Mouse (Mus musculus) gastrocnemius, postnatal 25 days (tissue): ENCODE measurements around the gene Prdm1. TPM values are rescaled to one million over a fixed set of nuclear protein-coding genes. Genes with fewer than 3 reads are reported as not detected.

ENCODE experiments used
- DNase-seq: peaks from one replicate; pipeline ENCODE4 v3.0.0; 2022
- total RNA-seq, 2 experiments: library from RNA; stranded (reverse); gene quantifications; 1 replicate in 1 of 2; 2 replicates in 1 of 2; pipeline ENCODE4 v1.2.3; 2021

Gene Prdm1
- total RNA-seq, 2 experiments from 2014 or later, result 0.32 to 0.64 TPM

GRCm38 (mm10) chr10:44456757-44457595, 71.3 kb downstream of the Prdm1 start:
- DNase-seq, result peak; percentile 15

DNA sequence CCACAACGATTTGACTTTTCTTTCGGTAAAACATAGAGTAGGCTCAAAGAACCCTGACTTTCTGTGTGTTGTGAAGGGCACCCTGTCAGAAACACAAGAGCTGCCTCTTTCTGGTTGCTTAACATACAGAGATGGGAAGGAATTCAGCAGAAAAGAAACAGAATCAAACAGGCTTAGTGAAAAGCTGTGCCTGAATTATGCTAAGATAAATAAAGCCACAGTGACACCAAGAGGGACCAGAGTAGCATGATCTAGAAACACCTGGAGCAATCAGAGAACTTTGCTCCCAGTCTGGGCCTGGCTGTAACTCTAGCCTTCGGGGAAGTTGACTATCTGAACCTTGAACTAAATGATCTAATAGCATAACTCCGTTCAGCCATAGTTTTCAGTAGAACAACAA, 73.5 kb downstream of the Prdm1 start:
- no peak for DNase-seq

- DNase-seq, result no peak
These were observed 74.2 kb downstream of the Prdm1 start for GRCm38 (mm10) chr10:44454111-44454510.

DNA sequence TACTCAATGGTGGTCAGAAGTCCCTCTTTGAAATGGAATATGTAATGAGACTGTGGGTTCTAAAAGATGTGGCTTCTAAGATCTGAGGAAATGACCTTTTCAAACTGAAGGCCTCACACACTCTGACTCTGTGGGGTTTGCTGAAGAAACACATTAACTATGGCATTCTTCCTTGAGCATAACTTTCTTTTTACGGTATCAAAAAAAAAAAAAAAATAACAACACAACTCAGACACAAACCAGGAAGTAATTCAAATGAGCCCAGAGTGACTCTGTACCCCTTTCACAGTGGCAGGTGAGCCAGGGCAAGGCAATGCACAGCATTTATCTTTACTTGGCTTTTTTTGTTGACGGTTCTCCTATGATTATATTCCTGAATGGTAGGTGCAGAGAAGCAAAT, 77.5 kb downstream of the Prdm1 start:
- no peak for DNase-seq

- DNase-seq, result no peak
These were observed 78.2 kb downstream of the Prdm1 start for GRCm38 (mm10) chr10:44450108-44450507.

DNA sequence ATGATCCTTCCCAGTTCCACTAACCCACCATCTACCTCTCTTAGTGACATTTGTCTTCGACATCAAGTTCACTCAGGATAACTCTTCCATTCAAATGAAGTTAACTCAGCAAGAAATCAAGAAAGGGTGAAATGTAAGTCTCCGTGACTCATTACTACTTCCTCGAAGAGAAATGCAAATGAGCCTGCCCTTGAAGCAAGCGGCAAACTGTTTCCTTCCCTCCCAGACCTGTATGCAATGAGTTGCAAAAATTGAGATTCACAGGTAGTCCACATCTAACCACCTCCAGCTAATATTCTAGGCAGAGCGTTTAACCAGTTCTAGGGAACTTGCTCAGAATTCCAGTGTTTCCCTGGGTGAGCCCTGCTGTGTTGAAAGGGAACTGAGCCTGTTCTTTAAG, 78.6 kb downstream of the Prdm1 start:
- no peak for DNase-seq

DNA sequence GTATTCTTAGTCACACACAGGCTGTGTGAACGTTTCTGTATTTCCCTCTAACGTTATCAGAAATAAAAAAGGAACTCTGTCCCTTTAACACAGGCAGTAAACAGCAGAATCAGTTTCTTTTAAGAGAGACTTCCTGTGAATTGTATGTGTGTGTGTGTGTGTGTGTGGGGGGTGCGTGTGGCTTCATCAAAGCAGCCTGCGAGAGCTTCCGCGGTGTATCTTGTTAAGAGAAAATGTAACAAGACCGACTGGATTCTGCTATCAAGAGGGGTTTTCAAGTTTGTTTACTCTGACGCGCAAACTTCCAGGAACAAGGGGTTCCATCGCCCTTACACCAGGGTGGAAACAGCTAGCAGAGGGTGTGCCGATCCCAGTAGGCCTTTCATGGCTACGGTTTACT, 80.1 kb downstream of the Prdm1 start:
- DNase-seq, result no peak

DNA sequence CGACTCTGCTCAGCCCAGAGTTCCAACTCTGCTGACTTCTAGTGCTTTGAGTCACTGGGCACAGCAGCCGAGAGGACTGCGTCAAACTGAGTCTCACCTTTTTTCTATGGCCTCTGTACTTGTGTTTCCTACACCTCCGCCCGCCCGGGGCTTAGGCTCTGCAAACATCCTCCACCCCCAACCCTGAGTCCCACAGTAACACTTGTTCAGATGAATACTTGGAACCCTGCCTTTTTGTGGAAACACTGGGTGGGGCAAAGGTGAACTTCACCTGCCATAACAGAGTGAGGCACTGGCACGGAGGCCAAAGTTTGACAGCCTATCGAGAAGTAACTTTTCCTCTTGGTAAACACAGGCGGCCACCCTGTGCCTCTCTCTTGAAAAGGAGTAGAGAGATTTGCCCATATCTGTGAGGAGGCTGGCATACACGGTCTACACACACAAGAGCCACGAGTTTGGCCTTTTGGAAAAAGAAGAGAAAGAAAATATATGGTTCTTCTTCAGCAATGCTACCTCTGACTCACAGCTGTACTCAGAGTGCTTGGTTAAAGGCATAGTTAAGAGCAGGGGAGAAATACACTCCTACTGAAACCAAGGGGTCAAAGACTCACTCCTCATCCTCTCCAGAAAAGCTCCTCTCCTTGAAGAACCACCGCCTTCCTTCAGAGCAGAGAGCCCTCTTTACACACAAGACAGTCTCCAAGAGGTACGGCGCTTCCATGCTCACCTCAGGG, 80.7 kb downstream of the Prdm1 start:
- DNase-seq, result no peak

DNA sequence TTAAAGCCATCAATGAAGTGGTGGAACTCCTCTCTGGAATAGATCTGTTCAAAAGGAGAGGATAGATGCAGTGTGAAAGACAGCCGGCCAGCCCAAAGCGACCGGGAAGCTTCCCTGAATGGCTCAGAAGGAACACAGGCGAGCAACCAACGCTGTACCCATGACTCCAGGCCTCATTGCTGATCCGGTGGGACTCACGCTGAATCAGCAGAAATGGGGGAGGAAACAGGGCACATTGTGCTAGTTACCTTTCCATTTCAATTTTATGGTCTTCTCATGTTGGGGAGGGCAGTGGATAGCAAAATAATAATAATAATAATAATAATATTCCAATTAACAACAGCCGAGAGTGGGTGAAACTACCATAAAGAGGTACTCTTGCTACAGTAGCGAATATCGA, 81.3 kb downstream of the Prdm1 start:
- DNase-seq, result no peak

DNA sequence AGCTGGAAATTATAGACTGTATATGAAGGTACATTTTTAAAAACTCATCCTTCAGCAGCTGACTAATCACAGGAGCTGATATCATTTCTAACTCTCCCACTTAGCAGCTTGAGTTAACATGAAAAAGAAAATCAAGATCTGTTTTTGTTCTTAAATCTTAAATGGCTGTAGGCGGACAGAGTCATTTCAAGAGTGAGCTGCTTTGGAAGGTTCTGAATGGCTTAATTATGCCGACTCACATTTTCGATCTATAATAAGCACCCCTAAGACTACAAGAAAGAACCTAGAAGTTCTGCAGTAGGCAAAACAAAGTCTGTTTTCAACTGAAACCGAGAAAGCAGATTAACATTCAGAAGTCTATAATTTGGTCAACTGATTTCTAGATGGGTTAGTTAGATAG, 83.9 kb downstream of the Prdm1 start:
- DNase-seq, result no peak

DNA sequence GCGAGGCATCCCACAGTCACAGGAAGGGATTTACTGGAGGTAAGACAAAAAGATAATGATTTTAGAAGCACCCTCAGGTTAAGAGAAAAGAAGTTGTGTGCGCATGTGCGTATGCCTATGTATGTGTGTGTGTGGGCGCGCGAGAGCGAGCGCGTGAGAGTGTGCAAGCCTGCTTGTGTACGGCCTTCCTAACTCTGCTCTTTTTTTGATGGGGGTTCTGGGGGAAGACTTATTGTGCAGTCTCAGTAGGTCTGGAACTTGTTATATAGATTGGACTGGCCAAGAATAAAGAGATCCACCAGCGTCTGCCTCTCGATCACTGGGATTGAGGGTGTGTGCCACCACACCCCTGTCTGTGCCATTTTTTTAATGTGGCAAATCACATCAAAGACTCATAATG, 84.6 kb downstream of the Prdm1 start:
- DNase-seq, result no peak

DNA sequence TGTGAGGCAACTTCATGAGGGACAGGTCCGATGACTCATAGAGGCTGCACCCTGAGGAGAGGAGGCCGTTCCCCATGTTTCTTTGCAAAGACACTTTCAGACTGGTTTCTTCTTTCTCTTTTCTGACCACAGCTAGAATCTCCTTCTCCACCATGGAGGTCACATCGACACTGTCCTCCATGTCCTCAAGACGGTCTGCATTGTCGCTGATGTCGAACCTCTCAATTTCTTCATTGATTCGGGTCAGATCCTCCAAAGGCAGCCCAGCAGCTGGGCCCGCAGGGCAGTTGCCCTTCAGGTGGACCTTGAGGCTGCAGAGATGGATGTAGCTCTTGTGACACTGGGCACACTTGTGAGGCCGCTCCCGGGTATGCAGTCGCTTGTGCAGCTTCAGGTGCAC, 88.6 kb downstream of the Prdm1 start:
- no peak for DNase-seq

GRCm38 (mm10) chr10:44437614-44438013, 90.7 kb downstream of the Prdm1 start:
- no peak for DNase-seq

- DNase-seq, result no peak
These were observed 92.3 kb downstream of the Prdm1 start for GRCm38 (mm10) chr10:44435956-44436355.

DNA sequence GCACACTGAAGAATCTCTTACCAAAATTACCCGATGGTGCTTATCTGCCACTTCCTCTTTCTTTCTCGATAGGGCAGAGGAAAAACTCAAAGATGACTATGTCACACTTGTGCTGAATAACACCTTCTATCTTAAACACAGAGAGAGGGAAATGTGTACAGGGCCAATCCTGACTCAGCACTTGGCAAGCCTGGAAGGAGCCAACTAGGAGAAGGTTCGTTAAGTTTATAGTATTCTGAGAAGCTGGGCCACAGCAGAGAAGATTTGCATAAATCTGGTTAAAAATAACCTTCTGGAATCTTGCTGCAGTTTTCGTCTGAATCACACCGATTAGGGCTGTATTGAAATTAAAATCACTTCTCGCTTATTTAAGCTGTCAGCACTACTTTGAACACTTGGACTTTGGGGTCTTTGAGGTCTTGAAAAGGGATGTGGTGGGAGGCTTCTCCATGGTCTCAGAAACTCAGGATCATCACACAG, 93.6 kb downstream of the Prdm1 start:
- no peak for DNase-seq

DNA sequence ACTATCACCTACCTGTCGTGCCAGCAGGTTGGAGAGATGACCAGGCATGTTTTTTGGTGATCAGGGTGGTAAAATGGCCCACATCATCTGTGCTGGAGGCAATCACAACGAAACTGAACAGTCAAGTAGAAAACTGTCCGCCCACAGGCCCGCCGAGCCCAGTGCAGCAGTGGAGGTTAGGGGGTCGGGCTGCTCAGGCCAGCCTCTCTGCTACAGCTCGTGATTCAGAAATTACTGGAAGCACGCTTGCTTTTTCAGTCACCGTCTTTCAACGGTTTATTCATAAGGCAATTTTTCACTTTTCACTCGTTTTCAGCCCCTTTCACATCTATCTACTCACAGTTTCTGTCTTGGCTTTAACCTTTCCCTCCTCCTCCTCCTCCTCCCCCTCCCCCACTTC, 96.1 kb downstream of the Prdm1 start:
- DNase-seq, result no peak

DNA sequence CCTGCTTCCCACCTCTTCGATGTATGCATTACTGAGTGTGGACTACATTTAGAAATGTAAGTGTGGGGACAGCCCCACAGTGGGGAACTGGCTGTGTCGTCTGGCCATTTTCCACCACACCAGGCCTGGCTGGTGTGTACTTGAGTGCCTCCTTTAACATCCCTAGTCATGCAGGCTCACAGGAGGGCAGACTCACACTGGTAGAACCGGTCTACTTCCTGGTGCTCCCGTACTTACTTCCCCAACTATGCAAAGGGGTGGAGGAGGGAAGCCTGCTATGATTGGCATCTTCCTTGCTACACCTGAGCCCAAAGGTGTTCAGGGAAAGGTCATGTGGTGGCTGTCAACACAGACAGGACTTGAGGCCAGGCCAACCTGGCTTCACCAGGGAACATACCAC, 96.6 kb downstream of the Prdm1 start:
- DNase-seq, result no peak

DNA sequence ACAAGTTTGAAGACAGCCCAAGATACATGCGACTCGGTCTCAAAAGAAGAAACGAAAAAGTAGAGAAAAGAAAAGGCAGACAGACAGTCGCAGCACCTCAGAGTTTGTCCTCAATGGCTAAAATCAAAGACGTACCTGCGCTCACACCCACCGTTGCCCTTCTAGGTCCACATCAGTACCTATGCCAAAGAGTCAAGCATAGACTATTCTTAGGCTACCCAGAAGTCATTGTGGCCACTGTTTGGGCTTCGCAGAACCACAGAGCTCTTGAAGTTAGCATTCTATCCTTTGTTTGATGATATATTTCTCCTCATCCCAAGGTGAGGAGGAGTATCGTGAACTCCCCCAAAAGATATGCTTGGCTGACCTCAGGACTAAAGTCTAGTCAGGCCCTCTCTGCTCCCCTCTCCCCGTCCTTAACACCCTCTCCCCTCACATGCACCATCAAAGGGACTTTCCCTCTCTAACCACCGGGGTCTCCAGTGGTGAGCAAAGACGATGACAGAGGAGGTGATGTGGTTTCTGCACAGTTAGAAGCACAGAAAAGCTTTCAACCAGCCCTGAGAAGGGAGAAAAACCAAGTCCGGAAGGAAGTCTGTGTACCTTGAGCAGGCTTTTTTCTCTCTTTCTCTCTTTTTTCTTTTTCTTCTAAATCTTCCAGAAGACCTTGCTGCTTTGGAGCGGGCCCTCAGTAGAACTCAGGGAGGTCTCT, 99.0 kb downstream of the Prdm1 start:
- no peak for DNase-seq

DNA sequence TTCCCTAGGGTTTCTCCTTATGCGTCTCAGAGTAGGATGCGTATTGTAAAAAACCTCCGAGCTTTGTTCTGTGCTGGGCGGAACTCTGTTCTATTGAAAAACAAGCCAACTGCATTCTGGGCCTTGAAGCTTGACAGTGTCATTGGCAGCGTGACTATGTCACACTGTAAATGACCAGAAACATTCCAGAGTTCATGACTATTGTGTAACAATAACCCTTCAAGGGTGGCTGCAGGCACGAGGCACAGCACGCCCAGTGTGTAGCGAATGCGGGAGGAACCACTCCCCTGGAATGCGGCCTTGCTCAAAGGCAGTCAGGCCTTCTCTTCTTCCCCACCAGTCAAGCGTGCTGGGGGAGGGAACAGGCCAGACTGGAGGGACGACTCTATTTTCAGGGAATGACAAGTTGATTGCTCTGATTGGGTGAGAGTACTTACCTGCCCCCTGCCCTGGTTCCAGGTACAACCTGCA, 100.4 kb downstream of the Prdm1 start:
- no peak for DNase-seq

- no peak for DNase-seq
These were observed 100.9 kb downstream of the Prdm1 start for GRCm38 (mm10) chr10:44427426-44427825.

- DNase-seq, result no peak
These were observed 103.3 kb downstream of the Prdm1 start for GRCm38 (mm10) chr10:44425013-44425412.

DNA sequence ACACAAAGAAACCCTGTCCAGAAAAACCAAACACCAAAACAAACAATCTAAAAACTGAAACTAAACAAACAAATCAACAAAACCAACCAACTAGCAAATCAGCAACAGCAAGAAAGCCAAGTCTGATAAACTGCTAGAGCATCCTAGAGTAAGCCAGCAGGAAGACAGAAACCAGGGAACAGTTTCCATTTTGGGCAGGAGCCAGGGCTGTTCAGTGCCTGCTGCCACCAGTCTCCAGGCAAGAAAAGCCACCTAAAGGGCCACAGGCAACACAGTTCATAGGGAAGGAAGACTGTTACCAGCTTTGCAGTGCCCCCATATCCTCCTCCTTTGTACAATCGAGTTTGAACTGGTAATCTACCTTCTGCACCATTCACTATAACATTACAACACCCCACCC, 106.4 kb downstream of the Prdm1 start:
- no peak for DNase-seq

DNA sequence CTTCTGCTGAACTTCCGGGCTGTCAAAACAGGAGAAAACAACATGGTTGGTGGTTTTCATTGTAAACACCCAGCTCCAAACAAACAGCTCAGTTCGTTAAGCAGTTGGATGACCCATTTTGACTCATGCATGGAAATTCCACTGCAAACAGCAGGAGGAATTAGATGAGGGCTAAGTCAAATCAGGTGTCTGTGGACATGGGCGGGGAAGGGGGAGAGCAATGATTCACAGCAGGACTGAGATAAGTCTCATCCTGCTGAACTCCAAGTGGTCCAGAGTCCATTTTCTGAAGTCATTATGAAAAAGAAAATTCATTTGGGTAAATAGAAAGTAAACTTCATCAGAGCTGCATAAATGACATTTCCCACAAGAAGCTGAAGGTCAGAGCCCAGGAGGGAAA, 108.1 kb downstream of the Prdm1 start:
- no peak for DNase-seq
